Mouse (Mus musculus): ENCODE results near the gene Sympk.

Gene Sympk

GRCm38 (mm10) chr7:19024096-19024506, at the start of gene Sympk:
Gene Sympk (plus strand): TSS chr7:19024377.
- peak; percentile 80 for DNase-seq (ENCODE audit: low spot score)

GRCm38 (mm10) chr7:18978381-18978780, 45.8 kb upstream of the Sympk start:
- no peak for DNase-seq (ENCODE audit: low spot score)

GRCm38 (mm10) chr7:18986503-18986902, 37.7 kb upstream of the Sympk start:
- no peak for DNase-seq (ENCODE audit: low spot score)

GRCm38 (mm10) chr7:18987100-18987499, 37.1 kb upstream of the Sympk start, which contains the start of gene Nanos2:
Gene Nanos2 (plus strand): TSS chr7:18987400.
- DNase-seq (ENCODE audit: low spot score) = no peak

GRCm38 (mm10) chr7:18987747-18988146, 36.4 kb upstream of the Sympk start:
- no peak for DNase-seq (ENCODE audit: low spot score)

- no peak for DNase-seq (ENCODE audit: low spot score)
These were observed 35.4 kb upstream of the Sympk start for GRCm38 (mm10) chr7:18988780-18989179.

GRCm38 (mm10) chr7:18989995-18990394, 34.2 kb upstream of the Sympk start:
- no peak for DNase-seq (ENCODE audit: low spot score)

- peak; percentile 99 for DNase-seq (ENCODE audit: low spot score)
These were observed 33.4 kb upstream of the Sympk start, which contains the start of gene Mypop for GRCm38 (mm10) chr7:18990601-18991295. Gene Mypop (plus strand): TSS chr7:18991245.

GRCm38 (mm10) chr7:18991660-18992293, 32.4 kb upstream of the Sympk start:
- DNase-seq (ENCODE audit: low spot score) = no peak

- DNase-seq (ENCODE audit: low spot score) = no peak
These were observed 31.9 kb upstream of the Sympk start for GRCm38 (mm10) chr7:18992294-18992675.

GRCm38 (mm10) chr7:18993036-18993435, 31.1 kb upstream of the Sympk start:
- DNase-seq (ENCODE audit: low spot score) = no peak

GRCm38 (mm10) chr7:18998835-18999234, 25.3 kb upstream of the Sympk start:
- DNase-seq (ENCODE audit: low spot score) = no peak

GRCm38 (mm10) chr7:19000421-19000820, 23.8 kb upstream of the Sympk start:
- DNase-seq (ENCODE audit: low spot score) = no peak

GRCm38 (mm10) chr7:19001066-19001806, 22.9 kb upstream of the Sympk start:
- no peak for DNase-seq (ENCODE audit: low spot score)

GRCm38 (mm10) chr7:19001807-19002085, 22.4 kb upstream of the Sympk start:
- DNase-seq (ENCODE audit: low spot score) = no peak

GRCm38 (mm10) chr7:19002115-19002514, 22.1 kb upstream of the Sympk start:
- no peak for DNase-seq (ENCODE audit: low spot score)

GRCm38 (mm10) chr7:19002848-19003498, 21.2 kb upstream of the Sympk start:
- no peak for DNase-seq (ENCODE audit: low spot score)

GRCm38 (mm10) chr7:19003902-19004630, 20.1 kb upstream of the Sympk start, which contains the start of gene Irf2bp1:
Gene Irf2bp1 (plus strand): TSS chr7:19004044.
- DNase-seq (ENCODE audit: low spot score) = peak; percentile 85

GRCm38 (mm10) chr7:19004631-19005079, 19.5 kb upstream of the Sympk start:
- no peak for DNase-seq (ENCODE audit: low spot score)

- DNase-seq (ENCODE audit: low spot score) = no peak
These were observed 18.6 kb upstream of the Sympk start for GRCm38 (mm10) chr7:19005417-19006121.

GRCm38 (mm10) chr7:19006476-19006875, 17.7 kb upstream of the Sympk start:
- DNase-seq (ENCODE audit: low spot score) = peak; percentile 97
